Mouse (Mus musculus) kidney, embryonic 14.5 days (tissue): Measurements from ENCODE around the gene Mpi. TPM values are rescaled to one million over a fixed set of nuclear protein-coding genes. Genes with fewer than 3 reads are reported as not detected.

Experiments used
- ATAC-seq: fragments of 200-750 bp; cut with Nextera tagmentation; 2 replicates; pipeline ENCODE4 v1.8.0; 2017; ENCODE audit warnings: moderate number of reproducible peaks, mild to moderate bottlenecking, moderate TSS enrichment, moderate library complexity; ENCODE audit not compliant: low FRiP score, low TSS enrichment
- H3K27ac ChIP-seq: fragments of 300-500 bp; sonication (generic); 2 replicates; pipeline ENCODE4 v1.5.1; 2014; ENCODE audit warnings: low read depth, mild to moderate bottlenecking, low read length, moderate library complexity, mixed read lengths
- H3K27me3 ChIP-seq: fragments of 300-500 bp; sonication (generic); 2 replicates; pipeline ENCODE4 v1.6.1; 2014; ENCODE audit warnings: mild to moderate bottlenecking, low read length; ENCODE audit not compliant: control insufficient read depth, insufficient read depth
- H3K36me3 ChIP-seq: fragments of 300-500 bp; sonication (generic); 2 replicates; pipeline ENCODE4 v1.6.1; 2014; ENCODE audit warnings: low read length, mixed read lengths; ENCODE audit not compliant: control insufficient read depth, insufficient read depth
- H3K4me1 ChIP-seq: fragments of 300-500 bp; sonication (generic); 2 replicates; pipeline ENCODE4 v1.6.1; 2014; ENCODE audit warnings: low read length, mixed read lengths; ENCODE audit not compliant: control insufficient read depth, insufficient read depth
- H3K4me2 ChIP-seq: fragments of 300-500 bp; sonication (generic); replicated peaks from 2 replicates; pipeline ENCODE4 v1.6.1; 2014; ENCODE audit warnings: low read depth, mild to moderate bottlenecking, low read length
- H3K4me3 ChIP-seq: fragments of 300-500 bp; sonication (generic); 2 replicates; pipeline ENCODE4 v1.5.1; 2014; ENCODE audit warnings: mild to moderate bottlenecking, low read length
- H3K9ac ChIP-seq: fragments of 300-500 bp; sonication (generic); 2 replicates; pipeline ENCODE4 v1.6.1; 2014; ENCODE audit warnings: low read depth, mild to moderate bottlenecking, low read length, moderate library complexity
- H3K9me3 ChIP-seq: fragments of 300-500 bp; sonication (generic); 2 replicates; pipeline ENCODE4 v1.6.1; 2016; ENCODE audit warnings: low read length; ENCODE audit not compliant: control insufficient read depth
- WGBS: fragments of 180-500 bp; shearing (Covaris S2); extraction: QIAGEN DNeasy Blood & Tissue Kit; methylation state at CpG from one replicate; pipeline ENCODE4 v1.1.7; 2014; 5-methylcytosine and 5-hydroxymethylcytosine counted together
- polyA plus RNA-seq: library from polyadenylated mRNA; unstranded; fragments of >200 nt; fragmentation: Nextera tagmentation; extraction: Ambion mirVana; gene quantifications from 2 replicates; pipeline ENCODE4 v1.2.1, GENCODE M21; 2014

Mpi gene
- polyA plus RNA-seq, 1 experiment from 2014 or later, result 37.7 TPM

DNA sequence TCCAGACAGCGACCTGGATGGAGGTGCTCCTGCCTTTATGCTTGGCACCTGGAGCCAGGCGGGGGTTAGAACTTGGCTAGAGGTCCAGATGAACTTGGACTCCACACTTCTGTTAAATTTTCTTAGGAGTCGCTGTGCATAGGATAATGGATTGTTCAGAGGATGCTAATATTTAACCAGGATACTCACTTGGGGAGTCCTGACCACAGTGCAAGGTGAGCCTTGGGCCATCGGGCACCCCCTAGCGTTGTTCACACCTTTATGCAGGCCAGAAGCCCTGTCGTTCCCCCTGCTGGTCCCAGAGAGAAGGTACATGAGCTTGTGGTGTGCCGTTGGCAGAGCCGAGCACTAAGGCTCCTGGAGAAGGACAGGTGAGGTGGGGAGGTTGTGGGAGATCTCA, 14.3 kb upstream of the Mpi start:
- H3K9me3 ChIP-seq, result no peaks in the 10 kb centered on the region
- WGBS, result 51% methylated on average over 8 of the region's 8 CpGs
- H3K4me2 ChIP-seq, result no peak overlapping the region
- H3K9ac ChIP-seq, result no peak overlapping the region
- no peaks in the 10 kb centered on the region for H3K27me3 ChIP-seq
- peak; percentile 25; the same call in 1 of the 2 replicates for ATAC-seq
- H3K27ac ChIP-seq, result no peak overlapping the region
- no peak overlapping the region for H3K4me3 ChIP-seq
- peaks cover 18% of the 10 kb centered on the region; the same call in 1 of the 2 replicates for H3K36me3 ChIP-seq
- peaks cover 16% of the 10 kb centered on the region for H3K4me1 ChIP-seq

DNA sequence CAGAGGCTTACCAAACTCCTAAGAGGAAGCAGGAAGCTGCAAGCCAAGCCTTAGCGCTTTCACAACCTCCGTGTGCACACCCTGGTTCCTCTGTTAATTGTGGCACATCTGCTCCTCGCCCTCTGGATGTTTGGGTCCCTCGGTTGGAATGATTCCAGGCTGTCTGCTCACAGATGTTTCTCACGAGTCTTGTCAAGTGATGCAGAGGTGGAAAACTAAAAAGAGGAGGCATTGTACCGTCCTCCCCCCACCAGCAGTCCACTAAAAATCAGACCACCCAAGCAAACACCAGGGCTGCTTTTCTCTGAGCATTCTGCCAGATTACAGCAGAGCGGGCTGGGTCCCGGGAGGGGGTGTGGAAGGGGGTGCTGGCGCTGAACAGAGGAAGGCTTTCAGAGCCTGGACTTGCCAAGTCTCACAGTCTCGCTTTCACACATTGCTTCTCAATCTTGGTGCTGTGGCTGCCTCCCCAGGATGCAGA, 13.2 kb upstream of the Mpi start:
- ATAC-seq, result no peak
- 42% methylated on average over 10 of the region's 10 CpGs for WGBS
- H3K27me3 ChIP-seq, result no peaks in the 10 kb centered on the region
- peaks cover 12% of the 10 kb centered on the region; the same call in 1 of the 2 replicates for H3K36me3 ChIP-seq
- H3K4me1 ChIP-seq, result peaks cover 22% of the 10 kb centered on the region
- peak overlapping the region; percentile 43; the same call in 1 of the 2 replicates for H3K27ac ChIP-seq
- no peak overlapping the region for H3K4me3 ChIP-seq
- H3K9ac ChIP-seq, result no peak overlapping the region
- no peaks in the 10 kb centered on the region for H3K9me3 ChIP-seq
- no peak overlapping the region for H3K4me2 ChIP-seq

DNA sequence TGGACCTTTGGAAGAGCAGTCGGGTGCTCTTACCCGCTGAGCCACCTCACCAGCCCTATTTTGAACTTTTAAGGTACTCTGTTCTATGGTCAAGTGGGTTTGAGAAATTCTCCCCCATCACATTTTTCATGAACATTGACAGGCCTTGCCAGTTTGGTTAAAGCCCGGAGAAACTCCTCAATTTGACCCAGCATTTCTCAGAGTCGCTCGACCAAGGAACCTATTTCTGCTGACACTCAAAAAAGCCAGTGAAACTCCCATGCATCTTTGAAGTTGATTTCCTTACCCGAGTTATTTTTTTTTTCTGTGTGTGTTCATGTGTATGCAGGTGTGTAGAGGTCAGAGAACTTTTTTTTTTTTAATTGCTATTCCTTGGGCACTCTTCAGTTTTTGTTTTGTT, 12.0 kb upstream of the Mpi start:
- no peak overlapping the region for H3K9ac ChIP-seq
- no peak overlapping the region for H3K4me3 ChIP-seq
- H3K27ac ChIP-seq, result no peak overlapping the region; the same call in 1 of the 2 replicates
- 48% methylated on average over 6 of the region's 6 CpGs for WGBS
- peaks cover 12% of the 10 kb centered on the region; the same call in 1 of the 2 replicates for H3K36me3 ChIP-seq
- H3K4me2 ChIP-seq, result no peak overlapping the region
- no peak for ATAC-seq
- H3K9me3 ChIP-seq, result no peaks in the 10 kb centered on the region
- no peaks in the 10 kb centered on the region for H3K27me3 ChIP-seq
- peaks cover 22% of the 10 kb centered on the region for H3K4me1 ChIP-seq

DNA sequence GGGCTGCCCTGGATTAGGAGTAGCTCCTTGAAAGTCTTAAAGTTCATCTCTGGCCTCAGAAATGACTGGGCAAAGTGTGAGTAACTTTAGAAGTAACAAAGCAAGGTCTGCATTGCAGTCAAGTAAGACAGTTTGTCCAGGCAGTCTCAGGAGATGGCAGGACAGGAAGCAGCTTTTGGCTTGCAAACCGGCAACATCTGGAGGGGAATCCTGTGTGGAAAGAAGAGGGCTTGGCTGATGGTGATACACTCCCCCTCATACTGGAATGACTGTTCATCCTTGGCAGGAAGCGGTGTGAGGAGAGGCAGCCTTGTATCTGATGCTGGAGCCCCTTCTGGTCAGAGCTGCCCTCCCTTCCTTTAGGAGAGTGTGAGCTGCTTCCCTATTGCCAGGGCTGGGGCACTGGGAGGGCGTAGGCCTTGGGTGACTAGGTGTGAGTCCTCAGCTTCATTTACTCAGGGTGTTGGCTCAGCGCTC, 10.4 kb upstream of the Mpi start:
- H3K27ac ChIP-seq, result peak overlapping the region; percentile 18; the same call in 1 of the 2 replicates
- H3K9me3 ChIP-seq, result no peaks in the 10 kb centered on the region
- peaks cover 1% of the 10 kb centered on the region; the same call in 1 of the 2 replicates for H3K36me3 ChIP-seq
- 52% methylated on average over 4 of the region's 4 CpGs for WGBS
- ATAC-seq, result no peak
- no peak overlapping the region for H3K4me3 ChIP-seq
- H3K9ac ChIP-seq, result no peak overlapping the region
- no peaks in the 10 kb centered on the region for H3K27me3 ChIP-seq
- peaks cover 22% of the 10 kb centered on the region for H3K4me1 ChIP-seq
- peak overlapping the region; percentile 1; the same call in 1 of the 2 replicates for H3K4me2 ChIP-seq

DNA sequence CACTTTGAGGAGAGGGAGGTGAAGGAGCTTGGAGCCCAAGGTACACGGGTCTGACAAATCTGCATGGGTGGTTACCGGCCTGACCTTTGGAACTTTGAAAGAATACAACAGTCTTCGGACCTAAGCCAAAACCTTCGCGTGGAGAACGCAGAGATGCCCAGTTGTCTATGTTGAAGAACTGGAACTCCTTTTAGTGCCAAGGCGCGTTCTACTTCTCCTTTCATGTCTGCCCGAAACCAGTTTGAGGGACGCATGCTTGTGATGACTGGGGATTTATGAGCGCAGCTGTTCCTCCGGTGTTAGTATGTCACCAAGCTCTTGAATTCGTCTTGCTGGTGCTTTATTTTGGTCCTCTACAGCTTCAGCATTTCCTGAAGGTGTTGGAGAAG, 9.1 kb upstream of the Mpi start:
- WGBS, result 80% methylated on average over 13 of the region's 13 CpGs
- Histone ChIP-seq H3K9me3 (no peaks in the 10 kb centered on the region), H3K27me3 (no peaks in the 10 kb centered on the region), H3K27ac (0 out of 2 replicates have a peak overlapping the region, but pooled peaks have one; percentile 37), H3K9ac (peak overlapping the region; percentile 76), H3K4me1 (peaks cover 22% of the 10 kb centered on the region), H3K4me3 (peak overlapping the region; percentile 75), H3K36me3 (no peaks in the 10 kb centered on the region), H3K4me2 (peak overlapping the region; percentile 77)
- no peak for ATAC-seq

DNA sequence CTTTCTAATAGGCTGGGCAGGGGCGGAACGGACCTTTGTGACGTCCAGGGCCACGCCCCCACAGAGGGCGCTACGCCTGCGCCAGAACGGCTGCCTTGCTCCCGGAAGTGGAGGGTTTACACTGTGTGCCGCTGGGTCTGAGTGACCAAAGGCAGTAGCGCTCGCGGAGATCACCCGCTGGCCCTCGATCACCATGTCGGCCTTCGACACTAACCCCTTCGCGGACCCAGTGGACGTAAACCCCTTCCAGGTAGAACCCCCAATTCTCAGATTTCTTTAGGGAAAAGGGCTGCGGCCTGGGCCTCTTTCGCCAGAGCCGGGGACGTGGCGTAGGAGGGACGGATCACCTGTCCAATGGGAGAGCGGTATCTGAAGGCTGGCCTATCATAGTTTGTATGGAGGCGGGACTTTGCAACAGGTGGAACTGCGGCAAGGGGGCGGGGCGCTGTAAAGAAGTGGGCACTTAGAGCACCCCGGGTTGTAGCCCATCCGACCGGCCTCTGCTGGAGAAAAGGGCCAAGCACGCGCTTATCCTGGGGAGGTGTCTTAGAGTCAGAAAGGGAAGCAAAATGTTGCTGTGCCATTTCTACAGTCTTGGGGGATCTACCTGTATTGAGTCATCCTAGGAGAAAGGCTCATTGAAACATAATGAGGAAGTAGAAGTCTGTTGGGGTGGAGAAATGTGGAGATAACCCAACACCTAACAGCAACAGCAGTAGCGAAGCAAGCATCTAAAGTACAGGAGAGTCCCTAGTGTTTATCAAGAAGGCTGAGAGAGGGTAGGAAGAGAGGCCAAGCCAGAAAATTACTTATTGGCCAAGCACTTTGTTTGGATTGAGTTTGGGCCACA, 8.5 kb upstream of the Mpi start, which contains the start of gene Scamp2:
Gene Scamp2, plus strand, starts transcription at position 83 of the 850 bp plus-strand sequence.
- peaks cover 21% of the 10 kb centered on the region for H3K4me1 ChIP-seq
- no peaks in the 10 kb centered on the region for H3K9me3 ChIP-seq
- peak within 1 kb of the TSS; percentile 76 for H3K9ac ChIP-seq
- peak; percentile 98 for ATAC-seq
- no peaks in the 10 kb centered on the region for H3K36me3 ChIP-seq
- WGBS, result under 1% methylated on average over 37 of the region's 37 CpGs
- H3K27me3 ChIP-seq, result no peaks in the 10 kb centered on the region
- H3K27ac ChIP-seq, result peak within 1 kb of the TSS; percentile 67; the same call in 1 of the 2 replicates
- H3K4me3 ChIP-seq, result peak within 1 kb of the TSS; percentile 75
- H3K4me2 ChIP-seq, result peak within 1 kb of the TSS; percentile 77

DNA sequence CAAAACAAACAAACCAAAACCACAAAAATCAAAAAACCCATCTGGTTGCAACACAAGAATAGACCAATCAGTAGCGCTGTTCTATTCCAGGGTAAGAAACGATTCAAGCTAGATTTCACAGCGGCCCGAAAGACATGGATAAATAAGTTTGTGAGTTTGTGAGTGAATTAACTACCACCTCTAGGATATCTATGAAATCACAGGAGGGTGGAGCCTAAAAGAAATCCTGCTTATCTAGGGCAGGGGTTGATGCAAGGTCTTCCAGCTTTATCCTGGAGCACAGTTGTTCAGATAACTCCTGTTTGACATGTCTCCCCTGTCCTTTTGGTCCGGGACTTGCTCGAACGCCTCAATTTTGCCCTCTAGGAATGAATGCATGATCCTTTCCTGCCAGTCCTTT, 7.7 kb upstream of the Mpi start:
- Histone ChIP-seq H3K36me3 (no peaks in the 10 kb centered on the region), H3K4me1 (peaks cover 16% of the 10 kb centered on the region), H3K4me3 (peak overlapping the region; percentile 75), H3K9ac (peak overlapping the region; percentile 76; the same call in 1 of the 2 replicates), H3K9me3 (no peaks in the 10 kb centered on the region), H3K27me3 (no peaks in the 10 kb centered on the region), H3K4me2 (peak overlapping the region; percentile 77), H3K27ac (no peak overlapping the region)
- ATAC-seq, result no peak
- WGBS, result 26% methylated on average over 7 of the region's 7 CpGs

DNA sequence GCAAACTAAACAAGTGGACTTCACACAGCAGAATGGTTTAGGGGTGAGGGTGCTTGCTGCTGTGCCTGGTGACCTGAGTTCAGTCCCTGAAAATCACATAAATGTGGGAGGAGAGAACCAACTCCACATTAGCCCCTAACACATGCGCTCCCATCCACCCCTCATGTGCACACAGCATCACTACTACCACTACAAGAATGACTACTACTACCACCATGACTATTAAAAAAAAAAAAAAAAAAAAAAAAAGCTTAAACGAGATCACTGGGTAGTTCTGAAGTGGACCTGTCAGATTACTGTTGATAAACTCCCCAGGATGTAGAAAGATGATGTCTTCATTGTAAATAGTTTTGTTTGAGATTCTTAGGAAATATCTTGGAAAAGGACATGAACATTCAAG, 7.0 kb upstream of the Mpi start:
- Histone ChIP-seq H3K4me3 (no peak overlapping the region), H3K4me1 (peaks cover 16% of the 10 kb centered on the region), H3K9me3 (no peaks in the 10 kb centered on the region), H3K9ac (no peak overlapping the region), H3K36me3 (no peaks in the 10 kb centered on the region), H3K27ac (no peak overlapping the region), H3K27me3 (no peaks in the 10 kb centered on the region), H3K4me2 (no peak overlapping the region)
- no peak for ATAC-seq
- WGBS, result 67% methylated on average over 2 of the region's 2 CpGs

DNA sequence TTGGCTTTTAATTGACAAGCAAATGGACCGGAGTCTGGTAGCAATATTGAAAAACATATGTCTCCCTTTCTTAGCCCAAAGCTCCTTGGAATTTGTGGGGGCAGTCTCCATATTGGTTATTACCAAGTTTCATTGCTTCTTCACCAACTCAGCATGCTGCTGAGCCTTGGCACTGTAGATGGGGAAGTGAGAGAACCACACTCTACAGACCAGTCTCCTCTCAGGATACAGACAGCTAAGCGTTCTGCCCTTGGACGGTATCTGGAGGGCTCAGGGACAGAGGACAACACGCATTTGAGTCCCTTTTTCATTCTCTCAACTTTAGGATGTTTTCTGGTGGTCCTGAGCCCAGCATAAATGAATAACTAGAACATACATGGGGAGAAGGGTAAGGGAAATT, 6.1 kb upstream of the Mpi start:
- ATAC-seq, result no peak
- Histone ChIP-seq H3K4me3 (no peak overlapping the region), H3K27ac (no peak overlapping the region), H3K9me3 (no peaks in the 10 kb centered on the region), H3K4me1 (peaks cover 16% of the 10 kb centered on the region), H3K4me2 (no peak overlapping the region), H3K9ac (no peak overlapping the region), H3K27me3 (no peaks in the 10 kb centered on the region), H3K36me3 (no peaks in the 10 kb centered on the region)
- 84% methylated on average over 4 of the region's 4 CpGs for WGBS
